Mouse (Mus musculus) megakaryocyte-erythroid progenitor cell, adult 5-6 weeks (primary cell): ENCODE data around the gene Sez6. TPM values are rescaled to one million over a fixed set of nuclear protein-coding genes. Genes with fewer than 3 reads are reported as not detected.
A peak's percentile ranks its signal among the peaks of the same experiment; 100 is the strongest.

Experiments used
- ATAC-seq: replicated peaks from 2 replicates; pipeline ENCODE4 v1.8.0; 2016; ENCODE audit warnings: mild to moderate bottlenecking, inconsistent platforms; ENCODE audit not compliant: severe bottlenecking, poor library complexity, low FRiP score, low TSS enrichment
- total RNA-seq, 2 experiments: library from RNA; stranded (forward) in 1 of 2; stranded (reverse) in 1 of 2; fragments of 200-1000, 215-1000 nt in 1 of 2; fragments of >200 nt in 1 of 2; fragmentation: Nextera tagmentation in 1 of 2; gene quantifications; 2 replicates each; pipeline ENCODE4 v1.2.3; 2014 to 2017

Sez6 gene
- total RNA-seq (2014; fragmentation: Nextera tagmentation) (not detected in 2 replicates), total RNA-seq (2017) (not detected in 2 replicates)

DNA sequence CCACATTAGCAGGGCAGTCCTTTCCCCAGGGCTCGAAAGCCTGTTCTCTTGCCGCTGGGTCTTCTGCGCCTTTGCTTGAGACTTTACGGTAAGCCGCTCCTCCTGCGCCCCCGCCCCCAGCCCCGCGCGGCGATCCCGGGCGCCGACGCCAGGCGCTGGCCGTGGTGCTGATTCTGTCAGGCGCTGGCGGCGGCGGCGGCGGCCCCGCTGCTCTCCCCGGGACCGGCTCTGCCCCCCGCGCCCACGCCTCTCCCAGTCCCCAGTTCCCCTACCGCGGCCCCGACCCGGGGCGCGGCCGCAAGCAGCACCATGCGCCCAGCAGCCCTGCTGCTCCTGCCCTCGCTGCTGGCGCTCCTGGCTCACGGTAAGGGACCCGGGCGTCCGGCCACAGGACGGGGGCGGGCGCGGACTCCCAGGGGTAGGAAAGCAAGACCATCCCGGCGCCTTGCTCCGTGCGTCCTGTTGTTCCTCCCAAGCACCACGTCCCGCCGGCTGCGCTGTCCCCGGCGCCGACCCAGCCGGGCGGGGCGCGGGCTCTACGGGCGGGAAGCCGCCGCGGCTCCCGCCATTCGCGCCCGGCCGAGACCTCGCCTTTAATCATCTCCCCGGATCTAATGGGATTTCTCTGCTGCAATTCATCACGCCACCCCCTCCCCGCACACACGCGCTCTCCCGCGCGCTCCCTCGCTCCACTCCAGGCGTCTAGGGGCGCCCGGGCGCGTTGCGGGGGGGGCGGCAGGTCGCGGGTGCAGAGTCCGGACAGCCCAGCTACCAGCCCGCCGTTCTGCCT, at the start of gene Sez6:
Sez6 (plus strand) TSS at position 50 of the 790 bp plus-strand sequence.
- peak; percentile 60 for ATAC-seq

- ATAC-seq: no peak
Measured at GRCm38 (mm10) chr11:77884524-77885245, 45.9 kb upstream of the Sez6 start.

DNA sequence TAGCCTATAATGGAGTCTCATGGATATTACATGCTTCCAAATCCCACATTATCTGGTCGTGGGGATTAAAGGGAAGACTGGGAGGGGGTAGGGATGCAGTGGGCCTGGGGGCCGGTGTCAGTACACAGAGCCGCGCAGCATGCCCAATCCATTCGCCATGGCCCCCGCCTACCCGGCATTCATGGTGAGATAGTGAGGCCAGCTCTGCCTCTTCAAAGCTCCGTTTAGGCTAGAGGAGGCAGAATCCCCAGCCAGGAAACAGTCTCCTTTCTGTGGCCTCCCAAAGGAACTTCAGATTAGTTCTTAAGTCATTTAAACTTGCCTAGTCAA, 45.4 kb upstream of the Sez6 start:
- no peak for ATAC-seq

DNA sequence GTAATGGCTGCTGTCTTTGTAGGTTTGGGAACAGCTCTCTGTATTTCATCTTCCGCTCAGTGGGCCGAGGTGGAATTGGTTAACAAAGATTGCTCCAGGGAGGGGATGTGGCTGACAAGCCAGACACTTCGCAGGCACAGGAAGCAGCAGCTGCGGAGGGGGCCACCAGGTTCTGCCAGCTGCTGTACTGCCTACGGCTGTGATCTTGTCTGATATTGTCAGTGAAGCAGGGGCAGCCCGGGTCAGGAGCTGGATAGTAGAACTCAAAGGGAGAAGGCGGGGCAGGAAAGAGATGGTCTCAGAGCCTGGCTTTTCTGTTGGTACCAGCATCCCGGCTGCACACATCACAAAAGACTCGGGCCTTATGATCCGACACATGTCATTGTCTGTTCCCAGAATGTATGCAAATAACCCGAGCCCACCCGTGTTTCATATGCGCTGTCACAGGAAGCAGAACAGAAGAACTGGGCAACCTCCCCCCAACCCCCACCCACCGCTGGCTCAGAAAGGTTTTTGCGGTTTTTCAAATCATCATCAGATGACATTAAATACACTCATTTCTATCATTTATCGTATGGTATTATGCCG, 43.1 kb upstream of the Sez6 start:
- ATAC-seq: 0 out of 2 replicates have a peak, but pooled peaks have one; percentile 34

DNA sequence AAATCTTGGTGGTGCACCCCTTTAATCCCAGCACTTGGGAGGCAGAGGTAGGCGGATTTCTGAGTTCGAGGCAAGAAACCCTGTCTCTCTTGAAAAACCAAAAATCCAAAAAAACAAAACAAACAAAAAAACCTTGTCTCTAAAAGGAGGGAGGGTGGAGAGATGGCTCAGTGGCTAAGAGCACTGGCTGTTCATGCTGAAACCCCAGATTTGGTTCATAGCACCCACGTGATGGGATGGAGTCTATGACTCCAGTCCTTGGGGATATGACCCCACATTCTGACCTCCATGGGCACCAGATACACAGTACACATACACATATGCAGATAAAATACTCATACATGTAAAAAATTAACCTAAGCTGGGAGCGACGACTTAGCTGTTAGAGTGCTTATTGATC, 41.8 kb upstream of the Sez6 start:
- ATAC-seq: no peak

DNA sequence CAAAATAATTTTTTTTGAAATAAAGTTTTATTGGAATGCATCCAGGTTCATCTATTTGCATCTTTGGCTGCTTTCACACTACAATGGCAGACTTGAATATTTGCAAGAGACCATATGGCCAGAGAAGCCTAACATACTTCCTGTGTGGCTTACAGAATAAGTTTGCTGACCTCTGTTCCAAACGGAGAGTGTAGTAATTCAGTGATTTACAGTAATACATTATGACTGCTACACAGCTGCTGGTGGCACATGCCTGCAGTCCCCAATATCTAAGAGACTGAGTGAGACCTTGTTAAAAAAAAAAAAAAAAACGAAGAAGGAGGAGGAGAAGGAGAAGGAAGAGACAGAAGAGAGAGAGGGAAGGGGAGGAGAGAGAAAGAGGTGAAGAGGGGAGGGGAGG, 41.1 kb upstream of the Sez6 start:
- ATAC-seq: no peak

GRCm38 (mm10) chr11:77890648-77891258, 39.8 kb upstream of the Sez6 start:
- ATAC-seq: no peak

DNA sequence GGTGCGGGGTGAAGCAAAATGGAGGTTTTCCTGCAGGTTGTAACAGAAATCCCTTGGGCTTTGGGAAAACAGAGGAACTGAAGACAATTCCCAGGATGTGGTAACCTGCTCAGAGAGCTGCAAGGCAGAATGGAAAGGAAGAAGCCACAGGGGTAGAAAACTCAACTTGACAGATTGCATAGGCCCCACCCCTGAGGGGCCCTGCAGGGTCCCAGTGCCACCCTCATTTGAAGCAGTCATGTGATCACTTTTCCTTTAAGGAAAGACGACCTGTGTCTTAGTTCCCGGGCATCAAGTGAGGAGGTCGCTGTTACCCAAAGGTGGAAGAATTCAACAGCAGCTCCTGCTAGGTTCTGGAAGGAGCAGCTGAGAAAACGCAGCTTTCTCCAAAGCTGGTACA, 37.7 kb upstream of the Sez6 start:
- no peak for ATAC-seq

GRCm38 (mm10) chr11:77893283-77893682, 37.3 kb upstream of the Sez6 start:
- no peak for ATAC-seq

GRCm38 (mm10) chr11:77893787-77894718, 36.5 kb upstream of the Sez6 start, which contains the start of gene Pipox:
Pipox (minus strand) TSS chr11:77894096.
- ATAC-seq: no peak

DNA sequence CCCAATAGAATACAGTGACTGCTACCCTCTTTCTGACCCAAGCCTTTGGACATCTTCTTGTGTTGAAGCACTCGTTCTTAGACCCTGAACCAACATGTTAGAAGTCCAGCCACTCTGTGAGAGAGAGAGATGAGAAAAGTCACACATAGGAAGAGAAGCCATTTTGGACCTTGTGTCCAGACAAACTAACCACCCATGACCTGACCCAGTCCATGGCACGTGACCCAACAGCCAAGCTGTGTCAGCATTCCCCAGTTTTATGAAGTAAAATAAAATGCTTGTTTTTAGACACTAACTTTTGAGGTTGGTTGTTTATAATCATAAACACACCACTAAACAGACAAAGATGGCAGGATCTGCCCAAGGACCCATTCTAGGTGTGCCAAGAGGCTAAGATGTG, 35.6 kb upstream of the Sez6 start:
- ATAC-seq: no peak

DNA sequence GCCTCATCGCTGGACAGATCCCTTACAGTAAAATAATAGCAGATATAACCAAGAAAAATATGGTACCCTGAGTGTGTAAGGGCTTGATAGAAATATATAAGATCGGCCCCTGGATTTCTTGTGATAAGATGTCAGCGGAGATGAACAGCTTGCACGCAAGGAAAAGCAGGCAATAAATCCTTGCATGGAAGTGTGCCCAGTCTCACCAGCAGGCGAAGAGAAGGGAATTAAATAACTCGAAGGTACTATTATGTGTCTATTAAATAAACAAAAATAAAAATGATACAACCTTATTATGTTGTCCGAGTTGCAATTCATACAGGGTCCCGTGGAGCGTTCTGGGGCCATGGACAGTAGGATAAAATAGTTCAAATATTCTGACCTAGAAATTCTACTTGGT, 34.6 kb upstream of the Sez6 start:
- ATAC-seq: no peak

GRCm38 (mm10) chr11:77896480-77896819, 34.1 kb upstream of the Sez6 start:
- no peak for ATAC-seq

DNA sequence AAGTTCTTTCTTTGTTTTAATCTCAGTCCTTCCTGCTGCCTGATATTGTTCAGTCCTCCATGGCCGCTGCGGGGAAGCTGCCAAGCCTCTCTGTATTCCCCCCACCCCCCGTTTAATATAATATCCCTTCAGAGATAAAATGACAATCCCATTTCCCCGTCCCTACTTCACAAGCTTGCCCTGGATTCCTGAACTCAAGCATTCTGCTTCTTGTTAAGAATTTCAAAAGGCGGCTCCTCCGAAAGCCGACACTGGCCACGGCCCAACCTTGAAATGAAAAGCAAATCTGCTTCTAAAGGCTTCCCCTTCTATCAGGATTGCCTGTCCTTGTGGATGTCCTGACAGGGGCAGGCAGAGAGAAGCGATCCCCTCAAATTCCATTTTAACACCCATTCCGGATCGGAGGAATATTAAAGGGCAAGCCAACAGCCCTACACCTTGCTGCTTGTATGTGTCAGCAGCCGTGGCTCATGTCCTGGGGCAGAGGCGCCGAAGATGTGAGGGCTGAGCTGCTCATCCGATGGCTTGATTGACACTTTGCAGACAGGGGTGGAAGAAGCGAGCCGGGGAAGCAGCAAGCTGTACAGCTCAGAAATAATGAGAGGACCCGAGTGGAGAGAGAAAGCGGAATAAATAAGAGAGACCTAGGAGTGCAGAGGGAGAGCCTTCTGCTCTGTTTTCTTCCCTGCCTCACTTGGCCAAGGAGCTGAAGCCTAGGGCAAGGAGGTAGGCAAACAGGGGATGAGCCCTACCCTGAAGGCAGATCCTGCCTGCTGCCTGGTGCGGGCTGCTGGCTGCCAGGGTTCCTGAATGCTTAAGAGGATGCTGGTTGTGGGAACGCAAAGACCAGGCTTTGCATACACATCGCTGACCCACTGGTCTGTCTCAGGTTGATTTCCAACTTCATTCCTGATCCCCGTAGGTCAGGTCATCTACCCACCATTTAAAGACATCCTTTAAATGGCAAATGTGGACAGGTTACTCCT, 33.5 kb upstream of the Sez6 start:
- ATAC-seq: no peak

DNA sequence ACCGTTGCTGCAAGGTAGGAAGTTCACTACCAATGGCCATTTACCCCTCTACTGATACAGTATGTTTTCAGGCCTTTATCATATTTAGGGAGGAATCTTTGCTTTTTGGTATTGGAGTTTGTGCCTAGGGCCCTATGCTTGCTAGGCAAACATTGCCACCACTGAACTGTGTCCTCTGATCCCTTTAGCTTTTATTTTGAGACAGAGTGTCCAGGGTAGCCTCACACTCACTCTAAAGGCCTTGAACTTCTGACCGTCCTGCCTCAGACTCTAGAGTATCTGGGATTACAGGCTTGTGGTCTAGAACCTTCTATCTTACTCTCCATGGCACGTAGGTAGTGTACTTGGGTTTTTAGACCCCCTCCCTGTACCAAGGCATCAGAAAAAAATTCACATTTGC, 30.4 kb upstream of the Sez6 start:
- no peak for ATAC-seq

DNA sequence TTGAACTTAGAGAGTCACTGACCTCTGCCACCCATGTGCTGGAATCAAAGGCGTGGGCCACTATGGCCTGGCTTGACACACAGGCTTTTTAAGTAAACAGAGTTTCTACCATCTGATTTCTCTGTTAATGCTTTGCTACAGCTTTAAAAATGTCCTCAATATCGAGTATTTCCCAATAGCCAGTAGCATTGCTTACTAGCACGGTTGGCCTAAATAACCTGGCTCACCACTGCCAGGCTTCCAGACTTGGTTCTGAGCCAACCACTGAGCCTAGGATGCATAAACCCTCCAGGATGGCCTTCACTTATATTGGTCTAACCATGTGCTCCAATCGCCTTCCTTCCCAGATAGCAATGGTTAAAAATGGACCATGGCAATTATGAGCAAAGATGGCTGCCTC, 29.9 kb upstream of the Sez6 start:
- no peak for ATAC-seq

GRCm38 (mm10) chr11:77901366-77901765, 29.2 kb upstream of the Sez6 start:
- ATAC-seq: no peak

GRCm38 (mm10) chr11:77901775-77902355, 28.7 kb upstream of the Sez6 start:
- no peak for ATAC-seq
